Mouse (Mus musculus) kidney, adult 2 months (tissue): ENCODE data around the gene Abi1.

Experiments
- CTCF ChIP-seq: fragments of 200-500 bp; conservative IDR thresholded peaks from 2 replicates; pipeline ENCODE4 v1.5.1; 2011; ENCODE audit warnings: low read depth, mild to moderate bottlenecking, control low read depth, low read length, moderate library complexity, mixed read lengths; ENCODE audit not compliant: insufficient read depth, insufficient read length
- POLR2A ChIP-seq: fragments of 200-500 bp; IDR thresholded peaks from one replicate; pipeline ENCODE4 v1.6.1; 2011; ENCODE audit warnings: low read depth, low read length, control low read depth

DNA sequence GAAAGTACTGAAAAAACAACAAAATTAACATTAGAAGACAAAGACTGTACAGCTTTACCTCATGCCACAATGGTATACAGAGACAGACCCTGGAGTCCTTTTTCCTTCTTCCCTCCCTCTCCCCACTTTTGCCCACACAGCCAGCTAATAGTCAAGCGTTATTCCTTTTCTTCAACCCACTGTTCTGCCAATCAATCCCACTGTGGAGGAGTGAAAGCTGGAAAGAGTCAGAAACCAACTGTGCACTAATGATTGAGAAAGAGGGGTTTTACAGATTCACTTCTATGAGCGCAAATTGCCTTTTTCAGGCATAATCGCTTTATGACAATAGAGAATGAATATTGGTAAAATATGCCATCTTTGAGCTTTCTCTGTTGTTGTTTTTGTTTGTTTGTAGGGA, 17.0 kb downstream of the Abi1 start:
- no peak for TF ChIP-seq POLR2A
- TF ChIP-seq CTCF = no peak
